Mouse (Mus musculus) heart, embryonic 16.5 days (tissue): ENCODE results near the gene Sh3tc1. TPM values are rescaled to one million over a fixed set of nuclear protein-coding genes. Genes with fewer than 3 reads are reported as not detected.
A peak's percentile ranks its signal among the peaks of the same experiment; 100 is the strongest.

ENCODE experiments used
- ATAC-seq: fragments of 200-750 bp; cut with Nextera tagmentation; replicated peaks from 2 replicates; pipeline ENCODE4 v1.8.0; 2017; ENCODE audit warnings: moderate number of reproducible peaks; ENCODE audit not compliant: insufficient read depth, low FRiP score; ENCODE audit errors: extremely low read depth
- H3K27ac ChIP-seq: fragments of 300-500 bp; sonication (generic); 2 replicates; pipeline ENCODE4 v1.5.1; 2014; ENCODE audit warnings: mild to moderate bottlenecking, low read length, control low read depth, moderate library complexity
- H3K27me3 ChIP-seq: fragments of 300-500 bp; sonication (generic); 2 replicates; pipeline ENCODE4 v1.6.1; 2014; ENCODE audit warnings: low read length, mixed read lengths; ENCODE audit not compliant: control insufficient read depth, insufficient read depth
- H3K36me3 ChIP-seq: fragments of 300-500 bp; sonication (generic); 2 replicates; pipeline ENCODE4 v1.6.1; 2014; ENCODE audit not compliant: control insufficient read depth, insufficient read depth
- H3K4me1 ChIP-seq: fragments of 300-500 bp; sonication (generic); 2 replicates; pipeline ENCODE4 v1.6.1; 2014; ENCODE audit warnings: low read length, mixed read lengths; ENCODE audit not compliant: control insufficient read depth, insufficient read depth
- H3K4me2 ChIP-seq: fragments of 300-500 bp; sonication (generic); 2 replicates; pipeline ENCODE4 v1.6.1; 2014; ENCODE audit warnings: low read depth, mild to moderate bottlenecking, control low read depth, low read length
- H3K4me3 ChIP-seq: fragments of 300-500 bp; sonication (generic); 2 replicates; pipeline ENCODE4 v1.5.1; 2014; ENCODE audit warnings: mild to moderate bottlenecking, control low read depth, low read length
- H3K9ac ChIP-seq: fragments of 300-500 bp; sonication (generic); 2 replicates; pipeline ENCODE4 v1.6.1; 2014; ENCODE audit warnings: low read length, control low read depth
- H3K9me3 ChIP-seq: fragments of 300-500 bp; sonication (generic); replicated peaks from 2 replicates; pipeline ENCODE4 v1.6.1; 2016; ENCODE audit warnings: low read length; ENCODE audit not compliant: control insufficient read depth
- WGBS: fragments of 180-500 bp; shearing (Covaris S2); extraction: QIAGEN DNeasy Blood & Tissue Kit; methylation state at CpG from one replicate; pipeline ENCODE4 v1.1.7; 2014; 5-methylcytosine and 5-hydroxymethylcytosine counted together
- polyA plus RNA-seq: library from polyadenylated mRNA; unstranded; fragments of >200 nt; fragmentation: Nextera tagmentation; extraction: Ambion mirVana; gene quantifications from 2 replicates; pipeline ENCODE4 v1.2.1, GENCODE M21; 2015

The Sh3tc1 gene
- polyA plus RNA-seq, 1 experiment from 2014 or later: 8.3 TPM

- 1% methylated on average over 40 of the region's 40 CpGs for WGBS
- peak; percentile 10 for ATAC-seq
- peaks cover 12% of the 10 kb centered on the region for H3K4me1 ChIP-seq
- no peaks in the 10 kb centered on the region for H3K9me3 ChIP-seq
- H3K4me2 ChIP-seq: peak overlapping the region; percentile 100
- H3K9ac ChIP-seq: peak overlapping the region; percentile 79
- H3K27ac ChIP-seq: no peak overlapping the region
- H3K36me3 ChIP-seq: no peaks in the 10 kb centered on the region
- peak overlapping the region; percentile 78 for H3K4me3 ChIP-seq
- peaks cover 28% of the 10 kb centered on the region for H3K27me3 ChIP-seq
Observed at GRCm38 (mm10) chr5:35758081-35759053, 18.6 kb upstream of the Sh3tc1 start.

- peak within 1 kb of the TSS; percentile 100 for H3K4me2 ChIP-seq
- peaks cover 10% of the 10 kb centered on the region for H3K4me1 ChIP-seq
- H3K9ac ChIP-seq: peak within 1 kb of the TSS; percentile 79
- no peaks in the 10 kb centered on the region for H3K36me3 ChIP-seq
- no peak within 1 kb of the TSS for H3K27ac ChIP-seq
- H3K9me3 ChIP-seq: no peaks in the 10 kb centered on the region
- peak; percentile 94 for ATAC-seq
- WGBS: under 1% methylated on average over 33 of the region's 35 CpGs
- peak within 1 kb of the TSS; percentile 78 for H3K4me3 ChIP-seq
- H3K27me3 ChIP-seq: peaks cover 28% of the 10 kb centered on the region
Observed at GRCm38 (mm10) chr5:35757639-35758001, 17.8 kb upstream of the Sh3tc1 start, which contains the start of gene Ablim2. Gene Ablim2 (plus strand): TSS chr5:35757880.

GRCm38 (mm10) chr5:35756997-35757638, 17.3 kb upstream of the Sh3tc1 start:
- Histone ChIP-seq H3K4me1 (peaks cover 5% of the 10 kb centered on the region; the same call in 1 of the 2 replicates), H3K9ac (peak overlapping the region; percentile 39; the same call in 1 of the 2 replicates), H3K9me3 (no peaks in the 10 kb centered on the region), H3K27me3 (peaks cover 28% of the 10 kb centered on the region), H3K36me3 (no peaks in the 10 kb centered on the region), H3K4me2 (peak overlapping the region; percentile 100), H3K4me3 (peak overlapping the region; percentile 78), H3K27ac (no peak overlapping the region)
- ATAC-seq: no peak
- 15% methylated on average over 26 of the region's 26 CpGs for WGBS

GRCm38 (mm10) chr5:35756020-35756419, 16.2 kb upstream of the Sh3tc1 start:
- no peaks in the 10 kb centered on the region for H3K36me3 ChIP-seq
- ATAC-seq: no peak
- no peak overlapping the region for H3K9ac ChIP-seq
- no peak overlapping the region for H3K27ac ChIP-seq
- no peak overlapping the region for H3K4me2 ChIP-seq
- WGBS: 78% methylated on average over 4 of the region's 4 CpGs
- no peak overlapping the region for H3K4me3 ChIP-seq
- no peaks in the 10 kb centered on the region for H3K9me3 ChIP-seq
- H3K27me3 ChIP-seq: peaks cover 28% of the 10 kb centered on the region
- H3K4me1 ChIP-seq: peaks cover 3% of the 10 kb centered on the region; the same call in 1 of the 2 replicates

GRCm38 (mm10) chr5:35755131-35755733, 15.4 kb upstream of the Sh3tc1 start:
- Histone ChIP-seq H3K4me1 (peaks cover 3% of the 10 kb centered on the region; the same call in 1 of the 2 replicates), H3K27ac (no peak overlapping the region), H3K4me2 (no peak overlapping the region), H3K27me3 (peaks cover 28% of the 10 kb centered on the region), H3K9me3 (no peaks in the 10 kb centered on the region), H3K36me3 (no peaks in the 10 kb centered on the region), H3K9ac (no peak overlapping the region), H3K4me3 (no peak overlapping the region)
- no peak for ATAC-seq
- WGBS: 32% methylated on average over 5 of the region's 5 CpGs

- Histone ChIP-seq H3K9me3 (no peaks in the 10 kb centered on the region), H3K27me3 (no peaks in the 10 kb centered on the region), H3K27ac (no peak overlapping the region), H3K4me2 (no peak overlapping the region), H3K36me3 (no peaks in the 10 kb centered on the region), H3K4me1 (no peaks in the 10 kb centered on the region), H3K4me3 (no peak overlapping the region), H3K9ac (no peak overlapping the region)
- ATAC-seq: no peak
- WGBS: 67% methylated on average over 7 of the region's 7 CpGs
Observed at GRCm38 (mm10) chr5:35751016-35751415, 11.2 kb upstream of the Sh3tc1 start.

- Histone ChIP-seq H3K4me3 (no peak overlapping the region), H3K9ac (no peak overlapping the region), H3K9me3 (no peaks in the 10 kb centered on the region), H3K27me3 (no peaks in the 10 kb centered on the region), H3K27ac (no peak overlapping the region), H3K36me3 (no peaks in the 10 kb centered on the region), H3K4me1 (no peaks in the 10 kb centered on the region), H3K4me2 (no peak overlapping the region)
- no peak for ATAC-seq
- 85% methylated on average over 1 of the region's 1 CpGs for WGBS
Observed at GRCm38 (mm10) chr5:35750026-35750425, 10.2 kb upstream of the Sh3tc1 start.

- Histone ChIP-seq H3K4me2 (no peak overlapping the region), H3K4me3 (no peak overlapping the region), H3K27ac (no peak overlapping the region), H3K4me1 (no peaks in the 10 kb centered on the region), H3K9ac (no peak overlapping the region), H3K9me3 (no peaks in the 10 kb centered on the region), H3K36me3 (no peaks in the 10 kb centered on the region), H3K27me3 (no peaks in the 10 kb centered on the region)
- ATAC-seq: no peak
- WGBS: 66% methylated on average over 3 of the region's 3 CpGs
Observed at GRCm38 (mm10) chr5:35749416-35749815, 9.6 kb upstream of the Sh3tc1 start.
